Mouse (Mus musculus): Measurements from ENCODE around the gene Rrp15. TPM values are rescaled to one million over a fixed set of nuclear protein-coding genes. Genes with fewer than 3 reads are reported as not detected.
A peak's percentile ranks its signal among the peaks of the same experiment; 100 is the strongest.

Gene Rrp15
- polyA plus RNA-seq, 1 experiment, result 31.3 TPM

DNA sequence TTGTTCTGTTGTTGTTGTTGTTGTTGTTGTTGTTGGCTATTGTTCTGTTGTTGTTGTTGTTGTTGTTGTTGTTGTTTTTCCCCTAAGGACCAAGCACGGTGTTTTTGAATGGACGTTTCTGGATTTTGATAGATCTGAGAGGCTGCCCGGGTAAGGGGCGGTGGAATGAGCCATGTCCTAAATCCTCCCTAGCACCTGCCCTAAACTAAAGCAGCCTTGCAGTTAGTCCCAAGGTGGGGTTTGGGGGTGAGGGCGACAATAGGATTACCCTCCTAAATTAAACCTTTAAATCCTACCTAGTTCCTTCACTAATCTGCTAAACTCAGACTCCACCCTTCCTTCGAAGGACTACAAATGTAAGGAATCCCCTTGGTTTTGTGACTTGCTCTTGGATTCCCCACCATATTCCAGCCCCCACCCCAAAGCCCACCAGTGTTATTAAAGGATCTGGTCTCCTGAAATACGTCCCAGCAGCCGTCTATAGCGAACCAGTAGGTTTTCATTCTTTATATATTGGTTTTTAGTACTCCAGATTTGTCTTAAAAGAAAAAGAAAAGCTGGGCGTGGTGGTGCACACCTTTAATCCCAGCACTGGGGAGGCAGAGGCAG is 621 bp upstream of the Rrp15 start:
- TF ChIP-seq CTCF (IDR thresholded peaks at IDR 0.05; ENCODE audit: borderline replicate concordance, insufficient read depth, low read length) (no peak), POLR2A (IDR thresholded peaks at IDR 0.05; ENCODE audit: low read depth, low read length) (no peak)
- H3K27ac ChIP-seq (ENCODE audit: insufficient read depth, low read length), result no peak overlapping the region
- peak overlapping the region; percentile 82 for H3K4me3 ChIP-seq (ENCODE audit: insufficient read depth, low read length)

DNA sequence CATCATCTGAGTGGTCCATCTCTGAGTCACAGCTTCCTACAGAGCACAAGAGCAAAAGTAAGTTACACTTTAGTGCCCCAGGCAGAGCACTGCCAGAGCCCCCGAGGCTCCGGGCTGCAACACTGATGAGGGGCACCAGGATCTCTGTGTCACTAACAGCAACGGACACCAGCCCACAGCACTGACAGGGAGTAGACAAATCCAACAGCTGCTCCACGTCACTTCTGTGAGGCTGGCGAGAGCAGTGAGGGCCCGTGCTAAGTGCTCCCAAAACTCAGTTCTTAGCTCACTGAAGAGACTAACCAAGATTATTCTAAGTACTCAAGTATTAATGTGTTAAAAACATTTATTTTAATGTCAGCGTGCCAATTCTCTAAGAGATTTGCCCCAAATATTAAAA is 9.3 kb downstream of the Rrp15 start:
- no peak overlapping the region for H3K27ac ChIP-seq (ENCODE audit: insufficient read depth, low read length)
- H3K4me1 ChIP-seq (ENCODE audit: control insufficient read depth, insufficient read depth, low read length), result peaks cover 3% of the 10 kb centered on the region; the same call in 1 of the 2 replicates
- no peak overlapping the region for H3K4me3 ChIP-seq (ENCODE audit: insufficient read depth, low read length)
- TF ChIP-seq POLR2A (IDR thresholded peaks at IDR 0.05; ENCODE audit: low read depth, low read length) (no peak), CTCF (IDR thresholded peaks at IDR 0.05; ENCODE audit: borderline replicate concordance, insufficient read depth, low read length) (no peak)

More for the DNA sequence above, 621 bp upstream of the Rrp15 start:
- peaks cover 5% of the 10 kb centered on the region for H3K4me1 ChIP-seq (ENCODE audit: control insufficient read depth, insufficient read depth, low read length)

- no peaks in the 10 kb centered on the region for H3K4me1 ChIP-seq (ENCODE audit: control insufficient read depth, insufficient read depth, low read length)
- TF ChIP-seq POLR2A (IDR thresholded peaks at IDR 0.05; ENCODE audit: low read depth, low read length) (no peak), CTCF (IDR thresholded peaks at IDR 0.05; ENCODE audit: borderline replicate concordance, insufficient read depth, low read length) (no peak)
Measured at GRCm38 (mm10) chr1:186735537-186735936, 13.6 kb downstream of the Rrp15 start.

GRCm38 (mm10) chr1:186733052-186733451 is 16.1 kb downstream of the Rrp15 start:
- no peak overlapping the region for H3K27ac ChIP-seq (ENCODE audit: insufficient read depth, low read length)
- H3K4me3 ChIP-seq (ENCODE audit: insufficient read depth, low read length), result no peak overlapping the region
- no peaks in the 10 kb centered on the region for H3K4me1 ChIP-seq (ENCODE audit: control insufficient read depth, insufficient read depth, low read length)
- TF ChIP-seq POLR2A (IDR thresholded peaks at IDR 0.05; ENCODE audit: low read depth, low read length) (no peak), CTCF (IDR thresholded peaks at IDR 0.05; ENCODE audit: borderline replicate concordance, insufficient read depth, low read length) (no peak)

More at GRCm38 (mm10) chr1:186735537-186735936, 13.6 kb downstream of the Rrp15 start:
- no peak overlapping the region for H3K27ac ChIP-seq (ENCODE audit: insufficient read depth, low read length)
- no peak overlapping the region for H3K4me3 ChIP-seq (ENCODE audit: insufficient read depth, low read length)

DNA sequence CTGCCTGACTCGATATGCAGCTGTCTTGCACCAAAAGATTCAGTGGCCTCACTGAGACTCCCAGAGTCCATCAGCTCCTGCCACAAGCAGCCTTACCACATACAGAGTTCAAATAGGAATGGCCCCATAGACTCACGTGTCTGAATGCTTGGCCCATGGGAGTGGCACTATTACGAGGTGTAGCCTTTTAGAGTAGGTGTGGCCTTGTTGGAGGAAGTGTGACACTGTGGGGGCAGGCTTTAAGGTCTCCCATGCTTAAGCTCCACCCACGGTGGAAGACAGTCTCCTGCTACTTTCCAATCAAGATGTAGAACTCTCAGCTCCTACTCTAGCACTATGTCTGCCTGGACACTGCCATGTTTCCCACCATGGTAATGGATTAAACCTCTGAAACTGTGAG is 20.4 kb downstream of the Rrp15 start:
- no peak overlapping the region for H3K27ac ChIP-seq (ENCODE audit: insufficient read depth, low read length)
- no peak for TF ChIP-seq POLR2A (IDR thresholded peaks at IDR 0.05; ENCODE audit: low read depth, low read length)
- TF ChIP-seq CTCF (IDR thresholded peaks at IDR 0.05; ENCODE audit: borderline replicate concordance, insufficient read depth, low read length), result no peak
- H3K4me1 ChIP-seq (ENCODE audit: control insufficient read depth, insufficient read depth, low read length), result no peaks in the 10 kb centered on the region
- H3K4me3 ChIP-seq (ENCODE audit: insufficient read depth, low read length), result no peak overlapping the region

DNA sequence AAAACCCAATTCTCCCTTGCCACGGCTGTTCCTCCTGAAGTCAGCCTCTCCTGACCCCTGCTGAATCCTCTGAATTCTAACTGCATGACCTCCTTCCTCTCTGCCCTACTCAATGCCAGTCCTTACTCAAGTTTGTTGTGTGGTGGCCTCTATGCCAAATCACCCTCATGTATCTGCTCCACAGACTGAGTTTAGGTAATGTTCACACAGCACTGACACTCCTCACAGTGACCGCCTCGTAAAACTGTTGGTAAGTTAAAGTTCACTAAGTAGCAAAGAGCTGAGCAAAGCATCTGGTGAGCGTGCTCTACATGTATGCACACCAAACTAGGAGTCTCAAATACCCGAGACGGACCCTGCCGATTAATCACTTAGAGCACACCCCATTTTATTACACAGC is 23.0 kb downstream of the Rrp15 start:
- no peaks in the 10 kb centered on the region for H3K4me1 ChIP-seq (ENCODE audit: control insufficient read depth, insufficient read depth, low read length)
- TF ChIP-seq POLR2A (IDR thresholded peaks at IDR 0.05; ENCODE audit: low read depth, low read length) (no peak), CTCF (IDR thresholded peaks at IDR 0.05; ENCODE audit: borderline replicate concordance, insufficient read depth, low read length) (no peak)
- H3K4me3 ChIP-seq (ENCODE audit: insufficient read depth, low read length), result no peak overlapping the region
- no peak overlapping the region for H3K27ac ChIP-seq (ENCODE audit: insufficient read depth, low read length)

DNA sequence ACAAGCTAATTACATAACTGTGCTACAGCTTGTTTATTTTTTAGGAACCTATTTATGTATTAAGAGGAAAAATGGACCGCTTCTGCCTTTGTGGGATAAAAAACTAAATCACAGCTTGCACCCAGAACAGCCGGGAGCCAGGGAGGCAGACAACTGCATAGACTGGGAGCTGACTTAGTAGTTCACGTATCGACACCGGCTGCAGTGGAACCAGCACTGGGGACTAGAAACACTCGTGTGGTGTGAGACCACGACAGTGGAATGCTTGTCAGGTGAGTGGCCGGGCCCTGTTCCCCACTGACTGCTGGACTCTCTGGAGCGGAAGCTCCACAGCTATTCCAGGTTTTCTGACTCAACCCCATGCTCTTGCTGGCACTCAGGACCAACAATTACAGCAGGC is 26.9 kb downstream of the Rrp15 start:
- no peak for TF ChIP-seq CTCF (IDR thresholded peaks at IDR 0.05; ENCODE audit: borderline replicate concordance, insufficient read depth, low read length)
- no peak for TF ChIP-seq POLR2A (IDR thresholded peaks at IDR 0.05; ENCODE audit: low read depth, low read length)
- Histone ChIP-seq H3K27ac (ENCODE audit: insufficient read depth, low read length) (no peak overlapping the region), H3K4me1 (ENCODE audit: control insufficient read depth, insufficient read depth, low read length) (0 out of 2 replicates have a peak, but pooled peaks cover 2% of the 10 kb centered on the region), H3K4me3 (ENCODE audit: insufficient read depth, low read length) (no peak overlapping the region)

DNA sequence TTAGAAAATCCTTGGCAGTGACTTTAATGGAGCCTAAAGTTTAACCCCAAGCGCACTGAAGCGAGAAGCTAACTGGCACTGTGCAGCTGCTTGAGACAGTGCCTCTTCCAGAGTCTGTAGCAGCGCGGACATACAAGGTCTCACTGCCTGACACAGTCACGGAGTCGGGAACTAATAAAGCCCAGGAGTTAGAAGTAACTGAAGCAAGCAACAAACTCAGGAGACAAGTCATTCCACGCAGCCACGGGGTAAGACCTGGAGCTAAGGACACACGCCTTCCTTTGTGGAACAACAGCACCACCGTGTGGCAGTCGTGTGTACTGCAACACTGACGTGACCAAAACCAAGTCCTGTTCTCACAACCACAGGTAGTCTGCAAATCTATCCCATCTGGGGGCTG is 27.3 kb downstream of the Rrp15 start:
- TF ChIP-seq CTCF (IDR thresholded peaks at IDR 0.05; ENCODE audit: borderline replicate concordance, insufficient read depth, low read length), result peak; percentile 99
- no peak for TF ChIP-seq POLR2A (IDR thresholded peaks at IDR 0.05; ENCODE audit: low read depth, low read length)
- no peak overlapping the region for H3K4me3 ChIP-seq (ENCODE audit: insufficient read depth, low read length)
- H3K4me1 ChIP-seq (ENCODE audit: control insufficient read depth, insufficient read depth, low read length), result 0 out of 2 replicates have a peak, but pooled peaks cover 2% of the 10 kb centered on the region
- H3K27ac ChIP-seq (ENCODE audit: insufficient read depth, low read length), result no peak overlapping the region

DNA sequence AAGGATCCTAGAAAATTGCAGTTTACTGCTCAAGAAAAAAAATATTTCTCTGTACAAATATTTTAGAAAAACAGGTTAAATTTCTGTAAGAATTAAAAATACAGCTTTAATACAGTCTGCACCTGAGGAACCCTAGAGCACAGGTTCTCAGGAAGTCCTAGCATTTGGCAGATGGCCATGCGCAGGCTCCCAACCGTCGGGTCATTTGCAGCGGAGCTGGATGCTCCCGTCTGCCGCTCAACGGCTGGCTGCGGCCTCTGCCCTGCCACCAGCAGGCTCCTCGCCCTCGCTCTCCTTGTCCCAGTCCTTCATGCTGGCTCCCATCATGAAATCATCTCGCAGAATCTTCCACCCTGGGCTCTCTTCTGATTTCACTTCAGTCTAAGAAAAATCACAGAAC is 28.0 kb downstream of the Rrp15 start:
- no peak for TF ChIP-seq POLR2A (IDR thresholded peaks at IDR 0.05; ENCODE audit: low read depth, low read length)
- TF ChIP-seq CTCF (IDR thresholded peaks at IDR 0.05; ENCODE audit: borderline replicate concordance, insufficient read depth, low read length), result no peak
- Histone ChIP-seq H3K4me3 (ENCODE audit: insufficient read depth, low read length) (no peak overlapping the region), H3K27ac (ENCODE audit: insufficient read depth, low read length) (no peak overlapping the region), H3K4me1 (ENCODE audit: control insufficient read depth, insufficient read depth, low read length) (0 out of 2 replicates have a peak, but pooled peaks cover 2% of the 10 kb centered on the region)

GRCm38 (mm10) chr1:186719708-186720107 is 29.4 kb downstream of the Rrp15 start:
- TF ChIP-seq CTCF (IDR thresholded peaks at IDR 0.05; ENCODE audit: borderline replicate concordance, insufficient read depth, low read length), result no peak
- no peak for TF ChIP-seq POLR2A (IDR thresholded peaks at IDR 0.05; ENCODE audit: low read depth, low read length)
- no peak overlapping the region for H3K4me3 ChIP-seq (ENCODE audit: insufficient read depth, low read length)
- 0 out of 2 replicates have a peak, but pooled peaks cover 2% of the 10 kb centered on the region for H3K4me1 ChIP-seq (ENCODE audit: control insufficient read depth, insufficient read depth, low read length)
- H3K27ac ChIP-seq (ENCODE audit: insufficient read depth, low read length), result no peak overlapping the region
